Comparison of ENCODE assay signal across 8 mouse cellular contexts in the genomic region with DNA sequence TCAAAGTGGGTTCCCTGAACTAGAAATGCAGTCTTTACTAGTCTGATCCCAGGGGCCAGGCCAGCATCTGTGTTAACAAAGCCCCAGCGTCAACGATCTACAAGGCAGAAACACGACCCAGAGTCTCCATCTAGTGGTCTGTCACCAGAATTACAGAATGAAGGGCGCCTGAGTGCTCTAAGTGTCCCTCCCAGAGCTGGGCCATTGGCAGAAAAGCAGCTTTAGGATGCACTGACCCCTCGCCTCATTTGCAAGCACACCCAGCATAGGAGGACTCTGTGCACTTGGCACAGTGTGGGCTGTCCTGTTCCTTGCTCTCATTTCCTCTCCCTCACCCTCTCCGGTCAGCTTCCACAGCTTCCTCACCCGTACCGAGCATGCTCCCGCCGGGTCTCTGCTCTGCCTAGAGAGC. TPM values are rescaled to one million over a fixed set of nuclear protein-coding genes. Genes with fewer than 3 reads are reported as not detected.
DNase-seq lines count a peak whose midpoint lies in the region; ATAC-seq lines count a peak whose summit lies in the region.

No protein-coding gene starts in this region.

- no peak overlapping the region for H3K9ac ChIP-seq in hindbrain, embryonic 13.5 days

- 43% methylated on average over 9 of the region's 10 CpGs for WGBS in hindbrain, embryonic 13.5 days

- H3K36me3 ChIP-seq in hindbrain, embryonic 13.5 days = no peaks in the 10 kb centered on the region

- no peaks in the 10 kb centered on the region for H3K9me3 ChIP-seq in hindbrain, embryonic 13.5 days

- H3K27me3 ChIP-seq in hindbrain, embryonic 13.5 days = no peaks in the 10 kb centered on the region

- H3K4me3 ChIP-seq in hindbrain, embryonic 13.5 days = no peak overlapping the region

- peak; percentile 92 for DNase-seq in R1 (ENCODE audit: low read depth, low spot score)
- peak; percentile 84 for DNase-seq in cerebellum, adult 9-10 months
- DNase-seq in frontal cortex, adult 2 months (ENCODE audit: extremely low spot score in 1 of 2, low spot score in 1 of 2) = peak; percentile 52 to 86
- peak; percentile 68 for DNase-seq in layer of hippocampus, adult 9-11 months
- DNase-seq in lung, postnatal 10 days = peak; percentile 81
- DNase-seq in ovary, postnatal 36 days (ENCODE audit: low spot score) = peak; percentile 34
- peak; percentile 45 for DNase-seq in thymus, postnatal 25 days

- peak; percentile 92 for ATAC-seq in hindbrain, embryonic 13.5 days (ENCODE audit: low FRiP score)

- no peak overlapping the region for H3K27ac ChIP-seq in hindbrain, embryonic 13.5 days

- no peak overlapping the region for H3K4me2 ChIP-seq in hindbrain, embryonic 13.5 days

- H3K4me1 ChIP-seq in hindbrain, embryonic 13.5 days (replicated peaks) = 0 out of 2 replicates have a peak, but pooled peaks cover 3% of the 10 kb centered on the region

RNA-seq across cellular contexts. Expression of gene Csnk2a1, which starts 29.3 kb away (rescaled TPM):
- polyA plus RNA-seq in frontal cortex, adult 2 months (2012; rRNA removed) = 74.1 and 80.0 TPM in 2 replicates
- polyA plus RNA-seq in hindbrain, embryonic 13.5 days (2015; fragmentation: Nextera tagmentation; extraction: Ambion mirVana) = 122 and 127 TPM in 2 replicates

RNA-seq across cellular contexts. Expression of gene Tcf15, which starts 53.9 kb away (rescaled TPM):
- 3.3 TPM in 2 replicates for polyA plus RNA-seq in frontal cortex, adult 2 months (2012; rRNA removed)
- polyA plus RNA-seq in hindbrain, embryonic 13.5 days (2015; fragmentation: Nextera tagmentation; extraction: Ambion mirVana) = 2.8 and 3.2 TPM in 2 replicates

Comparison
In these comparisons a context has a peak if more than half of its experiments do, and no peak if none do; other contexts are left out.
1. DNase-seq: peak in every context shown above with its lines; median percentile 92 in R1; 84 in cerebellum, adult 9-10 months; 81 in lung, postnatal 10 days; 69 in frontal cortex, adult 2 months; 68 in layer of hippocampus, adult 9-11 months; 45 in thymus, postnatal 25 days; 34 in ovary, postnatal 36 days.